Mouse (Mus musculus) stomach, postnatal 0 days (tissue): ENCODE data around the gene Pknox2. TPM values are rescaled to one million over a fixed set of nuclear protein-coding genes. Genes with fewer than 3 reads are reported as not detected.

ENCODE experiments used
- ATAC-seq: fragments of 200-750 bp; cut with Nextera tagmentation; 2 replicates; pipeline ENCODE4 v1.8.0; 2017; ENCODE audit not compliant: low FRiP score, low TSS enrichment
- DNase-seq: peaks from one replicate; pipeline ENCODE4 v3.0.0-alpha.2; 2016; ENCODE audit warnings: low spot score
- H3K27ac ChIP-seq: fragments of 300-500 bp; sonication (generic); replicated peaks from 2 replicates; pipeline ENCODE4 v1.5.1; 2014; ENCODE audit warnings: mild to moderate bottlenecking, control low read depth
- H3K27me3 ChIP-seq: fragments of 300-500 bp; sonication (generic); 2 replicates; pipeline ENCODE4 v1.6.1; 2014; ENCODE audit warnings: low read length; ENCODE audit not compliant: control insufficient read depth, insufficient read depth
- H3K36me3 ChIP-seq: fragments of 300-500 bp; sonication (generic); 2 replicates; pipeline ENCODE4 v1.6.1; 2014; ENCODE audit warnings: low read length, mixed read lengths; ENCODE audit not compliant: control insufficient read depth, insufficient read depth
- H3K4me1 ChIP-seq: fragments of 300-500 bp; sonication (generic); replicated peaks from 2 replicates; pipeline ENCODE4 v1.6.1; 2014; ENCODE audit warnings: antibody characterized with exemption; ENCODE audit not compliant: control insufficient read depth, insufficient read depth
- H3K4me2 ChIP-seq: fragments of 300-500 bp; sonication (generic); replicated peaks from 2 replicates; pipeline ENCODE4 v1.6.1; 2014; ENCODE audit warnings: low read depth, mild to moderate bottlenecking, control low read depth, moderate library complexity
- H3K4me3 ChIP-seq: fragments of 300-500 bp; sonication (generic); 2 replicates; pipeline ENCODE4 v1.5.1; 2014; ENCODE audit warnings: low read depth, low read length, control low read depth
- H3K9ac ChIP-seq: fragments of 300-500 bp; sonication (generic); 2 replicates; pipeline ENCODE4 v1.6.1; 2014; ENCODE audit warnings: mild to moderate bottlenecking, low read length, control low read depth, mixed read lengths
- H3K9me3 ChIP-seq: fragments of 300-500 bp; sonication (generic); 2 replicates; pipeline ENCODE4 v1.6.1; 2016; ENCODE audit warnings: low read length; ENCODE audit not compliant: control insufficient read depth
- CTCF ChIP-seq: IDR thresholded peaks from 2 replicates; pipeline ENCODE4 v1.5.1; 2016; ENCODE audit warnings: antibody characterized with exemption, low read depth, mild to moderate bottlenecking, moderate library complexity
- EP300 ChIP-seq: optimal IDR thresholded peaks from 2 replicates; pipeline ENCODE3; 2016; ENCODE audit warnings: antibody characterized with exemption
- WGBS: fragments of 180-500 bp; shearing (Covaris S2); extraction: QIAGEN DNeasy Blood & Tissue Kit; methylation state at CpG from one replicate; pipeline ENCODE4 v1.1.7; 2014; 5-methylcytosine and 5-hydroxymethylcytosine counted together
- polyA plus RNA-seq: library from polyadenylated mRNA; unstranded; fragments of >200 nt; fragmentation: Nextera tagmentation; extraction: Ambion mirVana; gene quantifications from 2 replicates; pipeline ENCODE4 v1.2.1, GENCODE M21; 2015

Gene Pknox2
- polyA plus RNA-seq, 1 experiment from 2014 or later, result 2.4 TPM

DNA sequence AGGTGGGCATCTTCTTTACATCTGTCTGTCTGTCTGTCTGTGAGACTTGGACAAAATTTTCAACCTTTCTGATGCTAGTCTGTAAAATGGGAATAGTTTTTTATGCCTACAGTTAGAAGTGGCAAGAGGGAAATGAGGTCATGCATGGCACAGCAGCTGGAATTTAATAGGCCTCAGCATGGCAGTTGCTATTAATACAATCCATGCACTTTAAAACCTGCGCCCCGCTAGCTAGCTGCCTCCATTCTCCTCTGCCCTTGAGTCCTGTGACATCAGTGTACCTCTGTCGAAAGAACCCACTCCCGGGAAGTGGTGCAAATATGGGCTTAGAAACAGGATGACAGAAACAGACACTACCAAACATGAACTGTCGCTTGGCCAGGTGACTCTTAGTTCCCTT is 186.1 kb downstream of the Pknox2 start:
- Histone ChIP-seq H3K27me3 (no peaks in the 10 kb centered on the region), H3K27ac (no peak overlapping the region), H3K9ac (no peak overlapping the region), H3K4me2 (no peak overlapping the region), H3K36me3 (no peaks in the 10 kb centered on the region), H3K4me3 (no peak overlapping the region), H3K4me1 (no peaks in the 10 kb centered on the region), H3K9me3 (no peaks in the 10 kb centered on the region)
- DNase-seq (no peak), ATAC-seq (no peak)
- 86% methylated on average over 5 of the region's 5 CpGs for WGBS
- no peak for TF ChIP-seq EP300
- TF ChIP-seq CTCF, result no peak

DNA sequence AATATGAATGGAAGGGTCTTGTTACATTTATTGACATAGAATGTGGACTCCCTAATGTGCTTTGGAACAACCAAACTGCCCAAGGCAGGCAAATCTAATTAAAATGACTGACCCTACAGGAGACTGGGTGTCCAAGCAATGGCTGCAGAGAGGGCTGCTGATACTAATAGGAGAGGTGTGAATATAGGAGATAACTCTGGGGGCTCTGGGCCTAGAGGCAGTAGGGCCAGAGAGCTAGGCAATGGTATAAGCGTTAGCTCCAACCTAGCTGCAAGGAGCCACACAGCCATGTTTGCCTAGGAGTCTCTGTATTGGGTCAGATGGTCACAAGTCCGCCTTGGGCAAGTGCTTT is 196.1 kb downstream of the Pknox2 start:
- no peaks in the 10 kb centered on the region for H3K4me1 ChIP-seq
- no peak for ATAC-seq
- H3K9me3 ChIP-seq, result no peaks in the 10 kb centered on the region
- TF ChIP-seq EP300 (no peak), CTCF (no peak)
- DNase-seq, result no peak
- H3K9ac ChIP-seq, result no peak overlapping the region
- WGBS, result 87% methylated on average over 2 of the region's 2 CpGs
- H3K27ac ChIP-seq, result no peak overlapping the region
- H3K4me2 ChIP-seq, result no peak overlapping the region
- H3K27me3 ChIP-seq, result no peaks in the 10 kb centered on the region
- no peak overlapping the region for H3K4me3 ChIP-seq
- no peaks in the 10 kb centered on the region for H3K36me3 ChIP-seq

DNA sequence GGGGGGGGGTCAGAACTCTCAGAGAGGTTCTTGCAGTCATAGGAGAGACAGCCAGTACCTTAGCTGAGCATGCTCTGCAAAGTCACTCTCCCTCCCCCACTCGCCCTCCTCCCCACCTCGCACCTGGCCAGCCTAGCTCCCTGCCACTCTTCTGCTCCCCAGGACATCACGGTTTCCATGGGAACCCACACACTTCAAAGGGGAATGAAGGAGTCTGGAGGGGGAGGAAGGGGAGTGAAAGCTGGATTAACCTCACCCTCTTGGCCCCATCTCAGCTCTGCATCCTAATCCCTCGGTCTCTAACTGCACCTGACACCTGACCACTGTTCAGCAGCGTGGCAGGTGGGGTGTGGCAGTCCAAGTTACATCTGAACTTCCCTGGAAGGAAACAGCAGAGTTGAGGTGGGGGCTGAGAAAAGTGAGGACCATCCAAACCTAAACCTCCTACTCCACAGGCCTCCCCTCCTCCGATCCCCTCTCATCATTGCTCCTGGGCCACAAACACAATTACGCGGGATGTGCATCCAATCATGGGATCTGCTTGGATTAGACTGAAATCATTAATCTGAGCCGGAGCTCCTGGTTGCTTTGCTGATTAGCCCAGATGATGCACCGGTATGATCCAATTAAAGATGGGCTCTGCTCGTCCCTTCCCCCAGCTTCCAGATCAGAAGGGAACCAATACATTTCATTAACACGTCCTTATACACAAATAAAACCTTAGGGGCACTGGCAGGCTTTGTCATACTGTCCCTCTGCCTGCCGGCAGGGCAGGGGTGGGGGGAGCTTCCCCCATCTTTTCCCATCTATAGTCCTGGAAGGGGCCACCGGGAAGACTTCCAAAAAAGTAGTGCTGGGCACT is 196.7 kb downstream of the Pknox2 start:
- no peak for TF ChIP-seq EP300
- TF ChIP-seq CTCF, result no peak
- 34% methylated on average over 14 of the region's 14 CpGs for WGBS

DNA sequence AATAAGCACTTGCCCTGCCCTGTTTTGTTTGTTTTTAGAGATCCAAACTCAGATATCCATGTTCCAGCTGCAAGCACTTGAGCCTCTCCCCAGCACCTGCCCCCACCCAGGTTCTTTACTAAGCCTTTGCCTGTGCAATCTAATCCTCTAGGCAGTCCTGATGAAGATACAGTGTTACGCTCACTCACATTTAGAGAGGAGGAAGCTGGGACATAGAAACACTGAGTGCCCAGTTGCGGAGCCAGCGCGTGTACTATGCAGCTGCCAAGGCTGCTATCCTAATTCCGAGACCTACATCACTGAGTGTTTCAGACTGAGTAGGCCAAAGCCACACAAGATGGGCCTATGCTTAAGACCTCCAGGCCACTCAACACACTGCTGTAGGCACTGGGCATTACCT is 199.0 kb downstream of the Pknox2 start:
- TF ChIP-seq EP300 (no peak), CTCF (no peak)
- Histone ChIP-seq H3K4me3 (no peak overlapping the region), H3K9ac (no peak overlapping the region), H3K9me3 (no peaks in the 10 kb centered on the region), H3K4me1 (no peaks in the 10 kb centered on the region), H3K4me2 (no peak overlapping the region), H3K27ac (no peak overlapping the region), H3K36me3 (no peaks in the 10 kb centered on the region), H3K27me3 (no peaks in the 10 kb centered on the region)
- no peak for DNase-seq
- WGBS, result 81% methylated on average over 5 of the region's 5 CpGs
- no peak for ATAC-seq

More for the DNA sequence above, 196.7 kb downstream of the Pknox2 start:
- ATAC-seq, result no peak
- no peak for DNase-seq
- Histone ChIP-seq H3K27ac (no peak overlapping the region), H3K4me1 (no peaks in the 10 kb centered on the region), H3K9me3 (no peaks in the 10 kb centered on the region), H3K4me2 (no peak overlapping the region), H3K27me3 (no peaks in the 10 kb centered on the region), H3K4me3 (no peak overlapping the region), H3K9ac (no peak overlapping the region), H3K36me3 (no peaks in the 10 kb centered on the region)

DNA sequence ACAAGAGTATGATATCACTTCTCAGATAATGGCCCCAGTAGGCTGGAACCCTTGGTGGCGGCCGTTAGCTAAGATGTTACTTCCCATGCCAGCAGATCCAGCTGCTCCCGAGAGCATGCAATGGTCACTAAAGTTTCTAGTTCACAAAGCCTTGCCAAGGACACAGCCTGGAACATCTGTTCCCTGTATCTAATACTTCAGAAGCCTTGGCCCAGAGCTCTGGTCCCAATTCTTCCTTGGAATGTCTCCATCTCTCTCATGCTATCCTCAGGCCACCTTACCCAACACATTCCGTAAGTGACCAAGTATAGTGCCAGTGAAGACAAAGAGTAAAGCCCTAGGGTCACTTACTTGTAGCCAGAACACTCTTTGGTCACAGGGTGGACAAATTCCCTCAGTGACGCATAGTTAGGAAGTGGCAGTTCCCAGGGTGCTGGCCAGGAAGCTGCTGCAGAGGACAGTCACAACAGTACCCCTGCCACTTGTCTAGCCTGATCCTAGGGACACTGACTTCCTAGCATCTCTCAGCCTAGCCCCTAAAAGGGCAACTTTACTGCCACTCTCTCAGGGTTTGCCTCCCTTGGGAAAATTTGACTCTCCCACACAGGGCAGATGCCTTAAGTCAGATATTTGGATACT is 200.0 kb downstream of the Pknox2 start:
- Histone ChIP-seq H3K4me2 (no peak overlapping the region), H3K9ac (no peak overlapping the region), H3K36me3 (no peaks in the 10 kb centered on the region), H3K4me1 (no peaks in the 10 kb centered on the region), H3K27me3 (no peaks in the 10 kb centered on the region), H3K9me3 (no peaks in the 10 kb centered on the region), H3K27ac (no peak overlapping the region), H3K4me3 (no peak overlapping the region)
- 62% methylated on average over 5 of the region's 5 CpGs for WGBS
- DNase-seq (no peak), ATAC-seq (no peak)
- TF ChIP-seq CTCF (no peak), EP300 (no peak)

DNA sequence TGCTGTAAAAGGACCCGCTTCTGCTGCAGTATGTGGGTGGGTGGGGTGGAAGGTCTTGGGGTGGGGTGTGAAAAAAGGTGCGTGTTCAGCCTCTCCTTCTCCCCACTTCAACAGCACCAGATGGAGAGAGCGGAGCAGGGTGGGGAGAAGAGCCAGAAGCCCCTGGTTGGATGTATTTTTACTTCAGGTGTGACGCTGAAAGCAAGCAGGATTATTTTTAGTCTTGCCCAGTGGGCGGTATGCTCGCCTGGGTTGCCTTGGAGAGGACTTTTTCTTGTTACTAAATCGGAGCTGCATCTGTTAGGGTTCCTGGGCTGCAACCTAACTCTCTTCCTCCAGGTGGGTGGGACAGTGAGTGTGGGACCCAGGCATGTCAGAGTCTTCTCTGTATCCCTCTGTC is 202.4 kb downstream of the Pknox2 start:
- Histone ChIP-seq H3K9me3 (no peaks in the 10 kb centered on the region), H3K27ac (no peak overlapping the region), H3K9ac (no peak overlapping the region), H3K27me3 (no peaks in the 10 kb centered on the region), H3K36me3 (no peaks in the 10 kb centered on the region), H3K4me1 (no peaks in the 10 kb centered on the region; the same call in 1 of the 2 replicates), H3K4me2 (no peak overlapping the region), H3K4me3 (no peak overlapping the region)
- WGBS, result 59% methylated on average over 7 of the region's 7 CpGs
- TF ChIP-seq EP300, result no peak
- TF ChIP-seq CTCF, result no peak
- ATAC-seq (no peak), DNase-seq (no peak)
